Mouse (Mus musculus): Measurements from ENCODE around the gene Map1b. TPM values are rescaled to one million over a fixed set of nuclear protein-coding genes. Genes with fewer than 3 reads are reported as not detected.

Map1b gene
- polyA plus RNA-seq, 2 experiments = 0.19 to 1.7 TPM

DNA sequence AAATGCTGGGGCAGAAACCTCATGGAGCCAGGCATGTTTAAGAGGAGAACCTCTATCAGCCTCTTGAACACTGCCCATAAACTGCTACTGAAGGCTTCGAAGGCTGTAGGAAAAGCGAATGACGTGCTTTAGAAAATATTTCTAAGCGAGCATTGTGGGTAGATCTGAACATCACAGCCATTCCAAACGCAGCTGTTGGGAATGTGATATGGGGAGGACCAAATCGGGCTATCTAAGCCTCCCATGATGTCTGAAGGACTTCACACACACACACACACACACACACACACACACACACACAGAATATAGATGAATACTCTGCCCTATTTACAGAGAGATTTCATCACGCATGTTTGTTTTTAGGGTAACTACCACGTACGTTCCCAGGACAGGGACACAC is 44.3 kb downstream of the Map1b start:
- Histone ChIP-seq H3K4me3 (ENCODE audit: insufficient read depth in 1 of 2, low read depth in 2 of 2, low read length in 2 of 2) (no peak overlapping the region), H3K4me1 (replicated peaks; ENCODE audit: control insufficient read depth in 2 of 2, insufficient read depth in 2 of 2, low read length in 1 of 2) (no peaks in the 10 kb centered on the region), H3K9ac (replicated peaks) (no peak overlapping the region), H3K9me3 (ENCODE audit: control insufficient read depth, low read length) (no peaks in the 10 kb centered on the region), H3K27me3 (ENCODE audit: control insufficient read depth, insufficient read depth, low read length) (no peaks in the 10 kb centered on the region), H3K27ac (no peak overlapping the region), H3K4me2 (ENCODE audit: low read depth) (no peak overlapping the region), H3K36me3 (replicated peaks; ENCODE audit: control insufficient read depth, insufficient read depth, low read depth) (no peaks in the 10 kb centered on the region)
- WGBS (ENCODE audit: insufficient replicate concordance) = 68% methylated on average over 9 of the region's 9 CpGs
- ATAC-seq (ENCODE audit: insufficient read depth) (no peak), DNase-seq (ENCODE audit: low read depth in 3 of 3, low spot score in 3 of 3) (no peak)
- TF ChIP-seq CTCF (IDR thresholded peaks at IDR 0.05; ENCODE audit: low read depth) = no peak
- TF ChIP-seq EP300 (IDR thresholded peaks at IDR 0.05; ENCODE audit: low read depth) = no peak

DNA sequence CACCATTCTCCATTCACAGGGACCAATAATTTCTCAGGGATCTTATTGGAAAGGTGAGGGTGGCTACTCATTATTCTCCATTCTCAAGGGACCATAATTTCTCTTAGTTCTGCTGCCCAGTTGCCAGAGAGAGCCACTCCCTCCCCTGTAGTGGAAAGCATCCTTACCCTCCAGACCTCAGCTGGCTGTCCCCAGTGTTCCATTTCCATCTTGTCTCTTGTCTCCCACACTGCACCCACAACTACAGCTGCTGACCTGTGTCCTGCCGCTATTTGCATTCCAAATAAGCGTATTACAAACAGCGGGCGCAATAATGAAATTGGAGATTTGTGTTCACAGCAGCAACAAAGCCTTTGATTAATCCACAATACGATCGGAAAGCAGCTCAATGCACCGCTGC is 46.3 kb downstream of the Map1b start:
- DNase-seq (ENCODE audit: low read depth in 3 of 3, low spot score in 3 of 3) (no peak), ATAC-seq (ENCODE audit: insufficient read depth) (no peak)
- H3K36me3 ChIP-seq (replicated peaks; ENCODE audit: control insufficient read depth, insufficient read depth, low read depth) = no peaks in the 10 kb centered on the region
- no peaks in the 10 kb centered on the region for H3K27me3 ChIP-seq (ENCODE audit: control insufficient read depth, insufficient read depth, low read length)
- WGBS (ENCODE audit: insufficient replicate concordance) = 83% methylated on average over 7 of the region's 7 CpGs
- no peak overlapping the region for H3K9ac ChIP-seq (replicated peaks)
- TF ChIP-seq CTCF (IDR thresholded peaks at IDR 0.05; ENCODE audit: low read depth) = no peak
- TF ChIP-seq EP300 (IDR thresholded peaks at IDR 0.05; ENCODE audit: low read depth) = no peak
- H3K27ac ChIP-seq = no peak overlapping the region
- no peak overlapping the region for H3K4me3 ChIP-seq (ENCODE audit: insufficient read depth in 1 of 2, low read depth in 2 of 2, low read length in 2 of 2)
- no peak overlapping the region for H3K4me2 ChIP-seq (ENCODE audit: low read depth)
- no peaks in the 10 kb centered on the region for H3K9me3 ChIP-seq (ENCODE audit: control insufficient read depth, low read length)
- H3K4me1 ChIP-seq (replicated peaks; ENCODE audit: control insufficient read depth in 2 of 2, insufficient read depth in 2 of 2, low read length in 1 of 2) = no peaks in the 10 kb centered on the region

DNA sequence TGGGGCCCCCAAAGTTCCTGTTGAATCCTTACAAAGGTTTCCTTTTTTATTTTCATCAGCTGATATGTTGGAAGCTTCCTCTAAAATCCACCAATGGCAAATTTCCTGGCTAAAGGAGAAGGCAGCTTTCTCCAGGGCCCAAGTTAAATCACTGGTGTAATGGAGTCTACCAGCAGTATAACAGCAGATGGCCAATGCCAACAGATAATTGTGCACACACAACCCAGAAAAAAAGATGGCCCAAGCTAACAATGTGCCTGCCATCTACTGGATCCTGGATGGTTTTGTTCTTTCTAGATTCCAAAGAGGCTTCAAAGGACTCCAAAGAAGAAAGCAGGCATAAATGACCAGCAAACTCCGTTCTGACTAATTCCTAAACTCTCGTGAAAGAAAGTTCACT is 48.1 kb downstream of the Map1b start:
- DNase-seq (ENCODE audit: low read depth in 3 of 3, low spot score in 3 of 3) (no peak), ATAC-seq (ENCODE audit: insufficient read depth) (no peak)
- Histone ChIP-seq H3K4me1 (replicated peaks; ENCODE audit: control insufficient read depth in 2 of 2, insufficient read depth in 2 of 2, low read length in 1 of 2) (no peaks in the 10 kb centered on the region), H3K4me3 (ENCODE audit: insufficient read depth in 1 of 2, low read depth in 2 of 2, low read length in 2 of 2) (no peak overlapping the region), H3K36me3 (replicated peaks; ENCODE audit: control insufficient read depth, insufficient read depth, low read depth) (no peaks in the 10 kb centered on the region), H3K27ac (no peak overlapping the region), H3K27me3 (ENCODE audit: control insufficient read depth, insufficient read depth, low read length) (no peaks in the 10 kb centered on the region), H3K9me3 (ENCODE audit: control insufficient read depth, low read length) (no peaks in the 10 kb centered on the region), H3K9ac (replicated peaks) (no peak overlapping the region), H3K4me2 (ENCODE audit: low read depth) (no peak overlapping the region)
- WGBS (ENCODE audit: insufficient replicate concordance) = 48% methylated on average over 2 of the region's 2 CpGs
- TF ChIP-seq CTCF (IDR thresholded peaks at IDR 0.05; ENCODE audit: low read depth) = no peak
- no peak for TF ChIP-seq EP300 (IDR thresholded peaks at IDR 0.05; ENCODE audit: low read depth)

DNA sequence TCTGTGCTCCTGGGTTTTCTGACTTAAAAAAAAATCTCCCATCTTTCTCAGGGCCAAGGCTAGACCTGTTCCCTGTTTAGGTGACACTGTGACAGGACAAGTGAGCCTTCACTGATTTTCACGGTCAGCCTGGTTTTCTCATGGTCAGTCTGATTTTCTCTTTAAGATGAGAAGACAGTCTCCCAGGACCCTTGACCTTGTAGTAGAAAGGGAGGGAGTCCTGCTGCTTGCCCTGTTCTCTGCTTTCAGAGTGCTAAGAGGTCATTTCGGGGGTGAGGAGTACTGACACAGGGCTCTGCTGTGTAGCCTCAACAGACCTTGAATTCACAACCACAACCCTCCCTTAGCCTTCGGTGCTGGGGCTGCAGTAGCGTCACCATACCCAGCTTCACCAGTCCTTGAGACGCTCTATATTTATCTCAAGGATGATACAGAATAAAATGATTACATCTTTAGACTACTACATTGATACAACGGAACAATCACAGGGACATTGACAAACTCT is 49.5 kb downstream of the Map1b start:
- TF ChIP-seq CTCF (IDR thresholded peaks at IDR 0.05; ENCODE audit: low read depth) (no peak), EP300 (IDR thresholded peaks at IDR 0.05; ENCODE audit: low read depth) (no peak)
- no peak for DNase-seq (ENCODE audit: low read depth in 3 of 3, low spot score in 3 of 3)
- H3K4me1 ChIP-seq (replicated peaks; ENCODE audit: control insufficient read depth in 2 of 2, insufficient read depth in 2 of 2, low read length in 1 of 2) = no peaks in the 10 kb centered on the region
- no peaks in the 10 kb centered on the region for H3K36me3 ChIP-seq (replicated peaks; ENCODE audit: control insufficient read depth, insufficient read depth, low read depth)
- H3K27me3 ChIP-seq (ENCODE audit: control insufficient read depth, insufficient read depth, low read length) = no peaks in the 10 kb centered on the region
- H3K4me3 ChIP-seq (ENCODE audit: insufficient read depth in 1 of 2, low read depth in 2 of 2, low read length in 2 of 2) = no peak overlapping the region
- WGBS (ENCODE audit: insufficient replicate concordance) = 58% methylated on average over 6 of the region's 6 CpGs
- no peak for ATAC-seq (ENCODE audit: insufficient read depth)
- H3K27ac ChIP-seq = no peak overlapping the region
- H3K9ac ChIP-seq (replicated peaks) = no peak overlapping the region
- no peaks in the 10 kb centered on the region for H3K9me3 ChIP-seq (ENCODE audit: control insufficient read depth, low read length)
- no peak overlapping the region for H3K4me2 ChIP-seq (ENCODE audit: low read depth)

DNA sequence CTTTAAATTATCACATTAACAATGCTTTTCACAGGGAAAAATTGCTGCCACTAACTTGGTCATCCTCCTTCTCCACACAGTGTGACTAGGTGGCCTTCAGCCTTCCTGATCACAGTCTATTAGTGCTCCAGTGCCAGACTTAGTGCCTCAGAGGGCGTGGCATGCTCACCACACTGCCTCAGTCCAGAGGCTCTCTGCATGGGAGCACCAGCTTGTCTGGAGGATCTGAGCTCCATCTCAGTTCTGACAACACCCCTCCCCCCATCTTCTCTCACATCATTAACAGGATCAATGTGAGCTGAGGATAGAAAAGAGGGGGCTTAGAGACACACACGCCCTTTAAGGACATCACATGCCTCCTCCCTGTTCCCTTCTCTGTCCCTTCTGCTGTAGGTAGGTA is 50.3 kb downstream of the Map1b start:
- Histone ChIP-seq H3K27me3 (ENCODE audit: control insufficient read depth, insufficient read depth, low read length) (no peaks in the 10 kb centered on the region), H3K4me3 (ENCODE audit: insufficient read depth in 1 of 2, low read depth in 2 of 2, low read length in 2 of 2) (no peak overlapping the region), H3K4me1 (replicated peaks; ENCODE audit: control insufficient read depth in 2 of 2, insufficient read depth in 2 of 2, low read length in 1 of 2) (no peaks in the 10 kb centered on the region), H3K9ac (replicated peaks) (no peak overlapping the region), H3K36me3 (replicated peaks; ENCODE audit: control insufficient read depth, insufficient read depth, low read depth) (no peaks in the 10 kb centered on the region), H3K9me3 (ENCODE audit: control insufficient read depth, low read length) (no peaks in the 10 kb centered on the region), H3K4me2 (ENCODE audit: low read depth) (no peak overlapping the region), H3K27ac (no peak overlapping the region)
- 45% methylated on average over 2 of the region's 2 CpGs for WGBS (ENCODE audit: insufficient replicate concordance)
- TF ChIP-seq CTCF (IDR thresholded peaks at IDR 0.05; ENCODE audit: low read depth) (no peak), EP300 (IDR thresholded peaks at IDR 0.05; ENCODE audit: low read depth) (no peak)
- ATAC-seq (ENCODE audit: insufficient read depth) (no peak), DNase-seq (ENCODE audit: low read depth in 3 of 3, low spot score in 3 of 3) (no peak)

All from liver, embryonic 14.5 days (tissue).